Mouse (Mus musculus) layer of hippocampus, adult 11-12 months (tissue): Measurements from ENCODE around the gene Mfsd4b5.
"Not testable (repeated sequence)": the region's sequence is repeated elsewhere in the genome, so short reads cannot be mapped to it uniquely, and the experiment has no call there.

ENCODE experiments used
- DNase-seq: peaks from one replicate; pipeline ENCODE4 v3.0.0; 2022; ENCODE audit warnings: low spot score

Gene Mfsd4b5

DNA sequence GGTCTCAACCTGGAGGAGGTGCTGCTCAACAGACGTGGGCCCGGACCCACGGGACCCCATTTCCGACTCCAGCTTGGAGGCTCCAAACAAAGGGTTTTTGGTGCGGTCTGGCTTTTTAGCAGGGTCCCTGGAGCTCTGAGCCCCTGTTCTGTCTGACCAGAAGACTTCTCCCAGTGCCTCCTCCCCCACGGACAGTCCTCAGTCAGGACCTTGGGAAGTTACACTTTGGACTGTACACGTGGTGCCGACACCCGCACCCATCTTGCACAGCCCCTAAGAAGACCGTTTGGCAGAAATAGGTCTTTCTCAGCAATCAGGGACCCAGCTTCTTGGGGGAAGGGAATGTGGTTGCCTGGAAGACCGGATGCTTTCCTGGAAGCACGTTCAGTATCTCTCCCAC is at the start of gene Mfsd4b5:
TSS of gene Mfsd4b5 (minus strand) at position 181 of the 400 bp plus-strand sequence.
- no peak for DNase-seq

DNA sequence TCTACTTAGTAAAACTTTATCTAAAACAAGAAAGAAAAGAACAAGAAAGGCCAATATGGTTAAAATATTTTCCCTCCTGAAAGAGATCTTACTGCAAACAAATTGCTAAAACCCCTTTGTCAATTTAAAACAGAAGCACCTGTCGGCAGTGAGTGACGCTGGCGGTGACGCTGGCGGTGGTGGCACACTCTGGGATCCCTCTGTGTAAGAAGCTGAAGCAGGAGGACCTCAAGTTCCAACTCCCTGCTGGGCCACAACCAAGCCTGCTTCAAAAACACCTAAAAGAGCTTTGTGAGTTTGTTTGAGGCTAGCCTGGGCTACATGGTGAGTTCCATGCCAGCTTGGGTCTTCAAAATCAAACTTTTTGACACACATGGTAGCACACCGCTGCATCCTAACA is 48.5 kb upstream of the Mfsd4b5 start:
- DNase-seq, result no peak

DNA sequence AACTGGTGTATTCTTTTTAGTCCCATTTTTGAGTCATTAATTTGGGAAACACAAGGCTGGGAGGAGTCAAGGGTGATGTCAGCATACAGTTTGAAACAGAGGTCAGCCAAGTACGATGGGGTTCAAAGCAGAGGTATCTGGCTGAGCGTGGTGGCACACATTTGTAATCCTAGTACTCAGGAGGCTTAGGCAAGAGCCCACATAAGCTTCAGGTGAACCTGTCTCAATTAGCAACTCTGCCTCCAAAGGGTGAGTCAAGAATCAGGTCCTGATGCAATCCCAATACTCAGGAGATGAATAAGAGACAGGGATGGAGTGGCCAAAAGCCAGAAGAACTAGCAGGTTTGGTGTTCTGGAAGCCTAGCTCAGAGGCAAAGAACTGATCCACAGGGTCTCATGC is 46.5 kb upstream of the Mfsd4b5 start:
- DNase-seq, result no peak

DNA sequence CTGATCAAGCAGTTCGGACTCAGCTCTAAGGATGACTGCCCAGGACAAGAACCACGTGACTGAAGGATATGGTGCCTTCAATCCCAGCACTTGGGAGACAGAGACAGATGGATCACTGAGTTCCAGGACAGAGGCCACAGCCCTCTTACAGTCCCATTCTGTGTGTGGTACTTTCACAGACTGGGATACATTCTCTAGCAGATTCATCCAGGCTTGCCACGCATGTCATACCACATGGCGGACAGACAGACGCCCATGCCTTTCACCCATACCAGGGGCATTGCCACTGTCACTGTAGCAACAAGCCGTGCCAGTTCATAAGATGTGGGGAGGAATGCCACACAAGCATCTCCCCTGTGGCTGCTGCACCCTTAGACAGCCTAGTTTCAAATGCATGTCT is 44.3 kb upstream of the Mfsd4b5 start:
- DNase-seq, result no peak

DNA sequence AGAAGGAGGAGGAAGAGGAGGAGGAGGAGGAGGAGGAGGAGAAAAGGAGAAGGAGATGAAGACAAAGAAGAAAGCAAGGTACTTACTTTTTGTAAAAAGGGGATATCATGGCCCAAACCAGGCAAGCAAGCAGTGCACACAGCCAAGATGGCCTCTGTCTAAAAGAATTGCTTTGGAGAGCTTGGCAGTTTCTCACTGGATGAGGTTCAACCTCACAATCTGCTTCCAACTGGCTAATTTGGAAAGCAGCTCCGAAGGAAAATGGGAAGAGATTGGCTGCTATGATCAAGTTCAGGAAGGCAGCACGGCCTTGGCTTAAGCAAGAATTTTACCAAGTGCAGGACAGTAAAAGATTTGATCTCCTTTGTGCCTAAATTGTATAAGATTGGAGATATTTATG is 43.2 kb upstream of the Mfsd4b5 start:
- DNase-seq, result no peak

DNA sequence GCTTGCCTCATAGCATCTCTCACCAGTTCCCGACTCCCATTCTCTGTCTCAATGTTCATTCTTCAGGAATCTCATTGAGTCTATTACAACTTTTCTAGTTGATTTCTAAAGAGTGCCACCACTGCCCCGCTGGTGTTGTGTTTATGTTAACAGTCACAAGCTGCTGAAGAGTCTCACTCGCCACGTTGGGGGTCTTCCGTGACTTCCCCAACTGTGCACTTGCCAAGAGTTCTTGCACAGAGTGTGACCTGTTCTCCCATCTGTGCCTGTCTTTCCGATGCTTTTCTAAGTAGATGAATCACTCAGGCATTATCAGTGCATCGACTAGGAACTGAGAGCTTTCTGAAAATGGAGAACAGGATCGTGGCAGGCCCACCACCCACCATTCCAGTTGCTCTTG is 41.6 kb upstream of the Mfsd4b5 start:
- DNase-seq, result no peak

DNA sequence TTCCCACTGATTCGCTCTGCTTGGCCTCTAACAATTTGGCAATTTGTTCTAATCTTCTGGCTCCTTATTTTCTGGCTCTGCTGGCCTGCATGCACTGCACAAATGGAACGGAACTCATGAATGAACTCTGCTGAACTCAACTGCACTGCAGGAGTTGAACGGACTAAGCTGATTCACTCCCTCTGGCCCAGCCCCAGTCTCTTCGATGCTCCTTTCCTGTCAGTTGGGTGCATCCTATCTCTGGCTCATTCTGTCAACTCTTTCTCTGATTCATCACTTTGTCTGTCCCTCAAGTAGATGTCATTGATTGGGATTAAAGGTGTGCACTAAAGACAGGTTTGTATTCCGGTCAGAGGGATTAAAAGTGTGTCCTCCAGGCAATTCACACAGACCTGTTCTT is 40.1 kb upstream of the Mfsd4b5 start:
- no peak for DNase-seq

DNA sequence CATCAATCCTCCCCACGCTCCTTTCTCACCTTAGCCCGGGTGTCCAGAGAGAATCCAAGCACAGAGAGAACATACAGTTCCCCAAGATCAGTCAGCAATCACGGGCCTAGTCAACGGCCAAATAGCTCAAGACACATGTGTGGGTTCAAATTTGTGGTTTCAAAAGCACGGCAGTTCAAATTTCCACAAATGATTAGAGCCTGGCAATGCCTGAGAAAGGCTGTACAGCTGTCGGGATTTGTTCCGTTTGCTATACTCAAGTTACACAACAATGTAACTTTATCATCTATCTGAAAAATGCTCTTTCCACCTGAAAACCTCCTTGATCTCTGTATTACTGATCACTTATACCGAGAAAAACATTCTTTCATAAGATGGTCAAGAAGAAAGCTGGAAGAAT is 39.1 kb upstream of the Mfsd4b5 start:
- no peak for DNase-seq

DNA sequence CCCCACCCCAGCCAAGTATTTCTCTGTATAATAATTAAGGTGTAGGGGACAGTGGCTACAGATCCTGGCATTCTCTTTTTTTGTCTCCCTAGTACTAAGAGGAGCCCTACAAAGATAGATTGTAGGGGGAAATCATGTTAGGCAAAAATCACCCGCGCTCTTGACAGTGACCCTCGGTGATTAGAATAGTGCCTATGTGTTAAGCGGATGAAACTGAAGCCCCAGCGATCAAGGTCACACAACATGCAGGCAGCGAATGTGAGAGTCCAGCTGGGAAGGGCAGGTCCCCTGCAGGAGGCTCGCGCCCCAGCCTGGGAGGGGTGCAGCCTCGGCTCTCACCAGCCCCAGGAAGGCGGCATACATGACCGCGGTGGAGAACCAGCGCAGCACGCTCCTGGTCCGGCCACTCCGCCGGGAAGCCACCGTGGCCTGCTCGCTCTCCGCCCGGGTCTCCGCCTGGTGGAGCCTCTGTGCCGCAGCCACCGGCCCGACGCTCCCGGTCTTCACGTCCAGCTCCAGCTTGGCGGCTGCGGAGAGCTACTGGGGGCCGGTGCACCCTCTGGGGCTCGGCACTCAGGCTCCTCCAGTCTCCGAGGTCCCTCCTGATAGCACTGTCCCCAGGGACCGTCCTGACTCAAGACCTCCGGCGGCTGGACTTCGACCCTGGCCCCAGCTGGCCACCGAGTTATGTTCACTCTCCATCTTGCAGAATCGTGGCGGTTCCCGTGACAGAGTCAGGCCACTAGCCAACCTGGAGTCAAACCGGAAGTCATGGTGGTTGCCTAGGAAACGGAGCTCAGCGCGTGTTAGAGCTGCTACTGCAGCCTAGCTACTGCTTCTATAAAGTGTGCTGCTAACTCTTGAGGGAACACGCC is 38.3 kb upstream of the Mfsd4b5 start, which contains the start of gene Mfsd4b1:
TSS of gene Mfsd4b1 (minus strand) at position 715 of the 875 bp plus-strand sequence.
- DNase-seq, result peak; percentile 90

DNA sequence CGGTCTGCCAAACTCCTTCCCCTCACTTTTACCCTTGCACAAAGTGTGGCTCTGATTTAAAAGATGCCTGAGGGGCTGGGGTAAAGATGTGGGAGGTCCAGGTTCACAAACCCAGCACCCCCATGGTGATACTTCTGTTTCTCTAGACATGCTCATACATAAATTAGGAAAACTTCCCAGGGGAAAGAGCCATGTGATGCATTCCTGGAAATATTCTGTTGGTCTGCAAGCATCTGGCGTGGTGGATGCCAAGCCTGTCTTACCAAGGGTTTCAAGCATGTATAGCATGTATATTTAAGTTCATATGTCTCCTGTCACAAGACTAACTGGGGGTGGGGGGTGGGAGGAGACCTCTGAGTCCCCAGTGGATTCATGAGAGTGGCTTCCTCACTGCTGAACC is 34.0 kb upstream of the Mfsd4b5 start:
- DNase-seq, result no peak

DNA sequence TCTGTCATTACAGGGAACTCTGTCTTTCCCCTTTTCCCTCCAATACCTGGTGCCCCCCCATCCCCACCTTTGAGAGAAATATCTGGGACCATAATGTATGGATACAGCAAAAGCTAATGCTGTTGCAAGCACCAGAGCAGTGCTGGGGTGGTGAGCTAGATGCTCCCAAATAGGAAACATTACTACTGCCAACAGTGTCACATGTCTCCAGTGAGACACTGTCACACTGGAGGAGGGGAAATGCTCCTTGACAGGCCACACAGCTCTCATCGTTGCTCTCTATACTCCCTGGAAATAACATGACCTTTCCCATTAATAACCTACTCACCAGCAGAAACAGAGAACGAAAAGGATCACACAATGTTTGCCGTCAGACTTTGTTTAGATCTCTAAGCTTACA is 33.0 kb upstream of the Mfsd4b5 start:
- no peak for DNase-seq

DNA sequence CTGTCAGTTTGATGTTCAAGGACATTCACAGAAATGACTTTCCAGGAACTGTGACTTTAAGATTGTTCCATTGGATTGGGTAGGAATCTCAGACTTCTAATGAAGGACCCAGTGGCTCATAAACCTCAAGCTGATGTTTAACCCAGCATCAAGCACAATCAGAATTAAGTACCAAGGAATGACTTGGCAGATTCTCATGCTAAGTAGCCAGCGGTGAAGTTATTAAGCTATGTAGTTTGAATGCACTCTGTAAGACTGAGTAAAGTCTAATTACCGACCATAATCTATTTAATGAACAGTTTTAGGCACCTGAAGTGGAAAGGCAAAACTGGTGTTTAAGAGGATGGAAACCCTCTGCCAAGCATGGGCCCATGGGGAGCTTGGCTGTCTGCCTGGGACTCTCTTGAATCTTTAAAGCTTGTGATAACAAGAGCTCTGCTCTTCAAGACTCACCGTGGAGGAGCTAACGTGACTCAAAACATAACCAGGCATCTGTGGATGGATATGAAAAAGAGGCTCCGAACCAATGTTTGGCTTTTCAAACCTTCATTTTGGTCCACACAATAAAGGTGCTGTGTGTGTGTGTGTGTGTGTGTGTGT is 31.9 kb upstream of the Mfsd4b5 start:
- DNase-seq, result no peak

DNA sequence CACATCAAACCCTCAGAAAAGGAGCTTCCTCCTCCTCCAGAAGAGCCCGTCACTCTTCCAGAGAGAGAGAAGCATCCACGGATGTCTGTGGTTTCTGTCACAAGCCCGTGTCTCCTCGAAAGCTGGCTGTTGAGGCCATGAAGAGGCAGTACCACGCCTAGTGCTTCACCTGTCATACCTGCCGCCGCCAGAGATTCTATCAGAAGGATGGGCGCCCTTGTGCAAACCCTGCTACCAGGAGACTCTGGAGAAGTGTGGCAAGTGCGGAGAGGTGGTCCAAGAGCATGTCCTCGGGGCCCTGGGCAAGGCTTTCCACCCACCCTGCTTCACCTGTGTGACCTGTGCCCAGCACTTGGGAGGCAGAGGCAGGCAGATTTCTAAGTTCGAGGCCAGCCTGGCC is 23.1 kb upstream of the Mfsd4b5 start:
- DNase-seq, result no peak

DNA sequence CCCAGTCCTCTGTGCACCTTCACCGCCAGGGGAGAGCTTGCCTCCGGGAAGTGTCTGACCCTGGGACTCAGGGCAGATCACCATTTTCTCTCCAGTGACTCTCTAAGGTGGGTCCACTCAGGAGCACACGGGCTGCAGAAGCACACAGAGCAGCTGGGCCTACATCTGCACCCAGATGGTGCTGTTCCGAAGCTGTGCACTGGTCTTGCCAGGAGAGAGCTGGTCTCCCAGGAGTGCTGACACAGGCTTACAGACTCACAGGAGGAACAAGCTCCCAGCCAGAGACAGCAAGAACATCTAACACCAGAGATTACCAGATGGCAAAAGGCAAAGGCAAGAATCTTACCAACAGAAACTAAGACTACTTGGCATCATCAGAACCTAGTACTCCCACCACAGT is 22.4 kb upstream of the Mfsd4b5 start:
- not testable (repeated sequence) for DNase-seq

DNA sequence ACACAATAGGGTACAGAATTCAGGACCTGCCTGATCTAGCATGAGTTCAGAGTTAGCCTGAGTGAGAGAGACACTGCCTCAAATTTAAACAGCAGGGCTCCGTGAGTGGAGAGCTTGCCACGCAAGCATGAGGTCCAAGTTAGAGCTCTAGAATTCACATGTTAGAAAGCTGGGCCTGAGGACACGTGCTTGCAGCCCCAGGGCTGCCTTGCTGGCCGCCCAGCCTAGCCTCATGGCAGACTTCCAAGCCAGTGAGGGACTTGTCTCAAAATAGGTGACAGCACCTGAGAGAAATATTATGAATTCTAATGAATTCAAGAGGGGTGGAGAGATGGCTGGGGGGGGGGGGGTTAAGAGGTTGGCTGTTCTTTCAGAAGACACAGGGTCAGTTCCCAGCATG is 21.5 kb upstream of the Mfsd4b5 start:
- DNase-seq, result no peak

DNA sequence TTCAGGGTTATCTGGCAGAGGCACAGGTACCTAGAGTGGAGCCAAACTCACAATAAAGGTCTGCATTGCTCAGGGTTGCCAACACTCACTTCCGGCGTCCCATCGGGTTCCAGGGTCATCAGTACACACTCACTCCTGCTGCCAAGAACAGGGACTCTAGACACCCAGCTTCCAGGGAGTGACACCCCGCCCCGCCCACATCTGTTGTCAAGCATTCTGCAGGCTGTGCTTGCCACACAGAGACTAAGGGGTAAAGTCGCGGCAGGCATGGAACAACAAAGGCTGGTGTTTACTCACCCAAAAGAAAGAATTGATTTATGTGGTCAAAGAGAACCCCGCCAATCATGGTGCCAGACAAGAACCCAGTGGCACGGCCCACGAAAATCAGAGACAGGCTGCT is 20.5 kb upstream of the Mfsd4b5 start:
- DNase-seq, result no peak

DNA sequence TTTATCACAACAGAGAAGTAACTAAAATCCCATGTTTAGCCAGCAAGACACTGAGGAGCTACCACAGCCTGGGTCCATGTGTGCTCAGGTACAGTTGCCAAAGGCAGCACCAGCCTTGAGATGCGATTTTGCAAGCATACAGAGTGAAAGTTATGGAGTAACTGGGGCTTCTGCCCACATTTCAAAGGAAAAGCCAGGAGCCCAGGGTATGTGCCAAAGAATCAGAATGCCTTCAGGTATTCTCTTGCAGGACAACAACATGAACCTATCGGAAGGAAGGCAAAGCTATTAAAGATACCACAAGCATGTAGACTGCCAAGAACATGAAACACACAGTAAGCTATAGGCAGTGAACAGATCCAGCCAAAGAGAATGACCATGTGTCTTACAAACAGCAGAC is 14.3 kb upstream of the Mfsd4b5 start:
- no peak for DNase-seq

DNA sequence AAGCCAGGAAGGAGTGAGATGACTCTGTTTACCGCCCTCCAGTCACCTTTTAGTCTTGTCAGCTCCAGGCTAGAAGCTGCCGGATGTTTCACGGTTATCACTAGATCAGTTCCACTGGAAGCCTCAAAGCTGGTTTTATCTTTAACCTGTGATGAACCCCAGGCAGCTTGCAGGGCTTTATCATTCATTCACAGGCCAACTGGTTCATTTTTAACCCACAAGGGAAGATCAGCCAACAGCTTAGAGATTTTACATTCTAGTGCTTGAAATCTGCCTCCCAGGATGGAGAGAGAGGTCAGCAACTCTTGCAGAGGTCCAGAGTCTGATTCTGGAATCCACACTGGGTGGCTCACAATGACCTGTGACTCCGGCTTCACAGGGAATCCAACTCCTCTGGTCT is 4.7 kb upstream of the Mfsd4b5 start:
- no peak for DNase-seq

DNA sequence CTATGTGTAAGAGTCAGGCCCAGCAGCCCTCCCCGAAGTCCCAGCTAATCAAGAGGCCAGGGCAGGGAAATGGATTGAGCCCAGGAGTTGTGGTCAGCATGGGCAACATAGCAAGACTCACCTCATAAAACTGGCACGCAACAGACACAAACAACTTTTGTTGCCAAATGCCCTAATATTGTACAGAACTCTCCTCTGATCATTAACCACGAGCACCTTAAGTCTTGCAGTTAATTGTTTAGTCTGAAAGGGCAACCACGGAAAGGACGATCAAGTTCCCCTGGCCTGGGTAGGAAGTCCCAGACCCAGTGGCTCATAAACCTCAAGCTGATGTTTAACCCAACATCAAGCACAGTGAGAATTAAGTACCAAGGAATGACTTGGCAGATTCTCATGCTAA is 3.8 kb downstream of the Mfsd4b5 start:
- no peak for DNase-seq

DNA sequence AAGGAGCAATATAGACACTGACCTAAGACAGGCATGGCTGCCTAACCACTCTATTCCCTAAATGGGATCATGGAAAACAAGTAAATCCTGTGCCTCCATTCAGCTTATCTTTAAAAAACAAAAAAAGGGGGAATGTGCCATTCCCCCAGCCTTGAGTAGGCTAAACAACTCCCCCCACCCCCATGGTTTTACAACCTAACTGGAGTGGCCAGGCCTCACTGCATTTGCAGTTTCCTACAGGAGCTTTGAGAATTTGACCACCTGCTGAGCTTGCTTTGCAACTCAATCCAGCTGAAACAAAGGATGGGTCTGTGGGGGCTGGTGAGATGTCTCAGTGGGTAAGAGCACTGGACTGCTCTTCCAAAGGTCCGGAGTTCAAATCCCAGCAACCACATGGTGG is 8.2 kb downstream of the Mfsd4b5 start:
- no peak for DNase-seq

DNA sequence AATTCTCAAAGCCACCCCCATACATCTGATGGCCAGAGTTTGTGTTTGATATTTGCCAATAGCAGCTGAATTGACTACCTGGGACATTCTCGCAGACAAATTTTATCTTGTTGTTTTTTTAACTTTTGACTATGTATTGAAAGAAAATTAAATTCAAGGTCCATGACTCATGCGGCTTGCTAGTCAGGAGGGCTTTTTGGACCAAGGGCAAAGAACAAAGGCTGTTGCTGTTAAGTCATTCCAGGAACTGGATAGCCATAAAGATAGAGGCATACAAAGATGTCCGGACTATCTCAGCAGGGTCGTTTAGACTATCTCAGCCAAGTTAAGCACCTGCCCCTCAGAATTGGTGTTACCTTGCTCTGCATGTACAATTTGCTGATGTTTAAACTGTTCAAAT is 9.1 kb downstream of the Mfsd4b5 start:
- no peak for DNase-seq

DNA sequence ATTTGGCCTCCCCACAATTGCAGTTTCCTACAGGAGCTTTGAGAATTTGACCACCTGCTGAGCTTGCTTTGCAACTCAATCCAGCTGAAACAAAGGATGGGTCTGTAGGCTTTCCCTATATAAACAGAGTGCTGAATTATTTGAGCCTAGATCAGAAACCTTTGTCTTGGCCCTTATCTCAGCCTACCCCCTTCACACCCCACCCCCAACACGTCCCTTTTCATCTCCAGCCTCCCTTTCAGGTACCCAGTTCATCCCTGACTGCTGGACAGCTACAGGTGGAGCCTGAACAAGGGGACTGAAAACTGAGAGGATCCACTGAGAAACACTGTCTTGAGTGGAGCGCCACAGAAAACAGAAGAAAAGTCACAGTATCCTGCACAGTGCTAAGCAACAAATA is 10.7 kb downstream of the Mfsd4b5 start:
- DNase-seq, result no peak

DNA sequence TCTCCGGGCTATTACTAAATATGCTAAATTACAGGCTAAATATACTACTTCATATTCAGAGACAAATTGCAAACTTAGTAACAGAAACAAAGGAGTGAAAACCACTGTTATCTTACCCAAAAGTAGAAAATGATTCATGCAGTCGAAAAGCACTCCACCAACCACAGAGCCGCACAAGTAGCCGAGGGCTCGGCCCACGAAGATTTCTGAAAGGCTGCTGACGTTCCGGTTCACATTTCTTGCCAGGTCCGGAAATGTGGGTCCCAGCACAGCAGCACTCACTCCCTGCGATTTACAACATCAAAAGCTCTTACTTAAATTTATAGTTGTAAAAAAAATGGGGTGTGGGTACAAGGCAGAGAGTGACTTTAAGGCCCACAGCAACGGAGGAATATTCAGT is 11.5 kb downstream of the Mfsd4b5 start:
- no peak for DNase-seq

DNA sequence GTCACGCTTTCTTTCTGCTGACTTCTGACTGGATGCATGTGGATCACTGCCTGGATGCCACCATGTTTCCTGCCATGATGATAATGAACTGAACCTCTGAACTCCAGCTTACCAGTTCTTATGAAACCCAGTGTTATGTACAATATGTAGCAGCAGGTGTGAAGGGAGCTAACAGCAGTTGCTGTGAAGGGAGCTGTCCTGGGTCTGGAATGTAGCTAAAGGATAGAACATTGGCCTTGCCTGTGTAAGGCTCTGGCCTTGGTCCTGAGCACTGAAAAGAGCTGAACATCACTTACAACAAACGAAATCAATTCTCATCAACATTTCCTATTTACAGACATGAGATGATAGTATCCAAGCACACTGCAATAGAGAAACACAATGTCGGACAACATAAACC is 18.9 kb downstream of the Mfsd4b5 start:
- no peak for DNase-seq
